Mouse (Mus musculus): ENCODE data around the gene Tmem256.

GRCm38 (mm10) chr11:69795168-69795982, 42.9 kb upstream of the Tmem256 start, which contains the start of gene Chrnb1:
- TF ChIP-seq CTCF (IDR thresholded peaks at IDR 0.05; ENCODE audit: low read depth, low read length) = no peak
- TF ChIP-seq TAL1 (conservative IDR thresholded peaks at IDR 0.05; ENCODE audit: low read depth, low read length) = no peak
